Mouse (Mus musculus): Measurements from ENCODE around the gene Crebl2. TPM values are rescaled to one million over a fixed set of nuclear protein-coding genes. Genes with fewer than 3 reads are reported as not detected.

Crebl2 gene
- polyA plus RNA-seq, 2 experiments = 3.0 to 8.1 TPM

DNA sequence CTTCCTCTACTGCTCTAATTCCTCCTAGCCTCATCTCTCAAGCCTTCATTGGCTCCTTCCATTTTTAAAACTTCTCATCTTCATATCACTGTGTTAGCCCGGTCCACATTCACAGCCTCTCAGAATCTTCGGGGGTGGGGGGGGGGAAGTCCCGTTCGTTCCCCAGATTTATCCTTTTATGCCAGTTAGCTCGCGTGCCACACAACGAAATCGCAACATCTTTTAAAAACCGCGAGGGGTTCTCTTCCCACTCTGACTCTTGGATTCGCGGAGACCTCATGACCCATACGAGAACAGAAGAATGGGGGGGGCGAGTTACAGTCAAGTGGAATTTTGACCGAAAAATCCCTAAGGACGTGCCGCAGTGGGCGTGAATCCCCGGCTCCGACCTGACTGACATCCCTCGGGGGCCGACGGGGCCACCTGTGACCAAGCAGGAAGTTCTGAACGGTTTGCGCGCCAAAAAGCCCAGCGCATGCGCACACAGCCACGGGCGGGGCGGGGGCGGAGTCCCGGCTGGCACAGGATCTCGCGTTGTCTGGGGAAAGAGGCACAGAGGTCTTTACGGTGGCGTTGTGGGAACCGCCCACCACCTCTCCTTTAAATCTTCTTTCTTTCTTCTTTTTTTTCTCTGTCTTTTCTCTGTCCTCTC lies 67.6 kb downstream of the Crebl2 start:
- Histone ChIP-seq H3K9ac (ENCODE audit: low read depth, low read length, severe bottlenecking) (peak overlapping the region; percentile 78), H3K36me3 (ENCODE audit: control insufficient read depth, insufficient read depth, low read length) (no peaks in the 10 kb centered on the region), H3K4me3 (replicated peaks; ENCODE audit: low read length) (peak overlapping the region; percentile 57), H3K4me1 (ENCODE audit: control insufficient read depth, insufficient read depth, low read length) (peaks cover 6% of the 10 kb centered on the region), H3K27ac (replicated peaks; ENCODE audit: low read depth, low read length) (peak overlapping the region; percentile 98), H3K4me2 (replicated peaks; ENCODE audit: low read depth, low read length, severe bottlenecking) (peak overlapping the region; percentile 49), H3K27me3 (ENCODE audit: control insufficient read depth, insufficient read depth, low read length) (no peaks in the 10 kb centered on the region), H3K9me3 (ENCODE audit: control insufficient read depth, low read length) (no peaks in the 10 kb centered on the region)
- ATAC-seq (ENCODE audit: low FRiP score, low read depth) = peak; percentile 91
- under 1% methylated on average over 37 of the region's 38 CpGs for WGBS
- DNase-seq (ENCODE audit: low spot score) = peak; percentile 93
- TF ChIP-seq POLR2A (IDR thresholded peaks at IDR 0.05; ENCODE audit: borderline replicate concordance, extremely low read depth, insufficient read depth, insufficient read length) = 0 out of 2 replicates have a peak, but pooled peaks have one; percentile 64

DNA sequence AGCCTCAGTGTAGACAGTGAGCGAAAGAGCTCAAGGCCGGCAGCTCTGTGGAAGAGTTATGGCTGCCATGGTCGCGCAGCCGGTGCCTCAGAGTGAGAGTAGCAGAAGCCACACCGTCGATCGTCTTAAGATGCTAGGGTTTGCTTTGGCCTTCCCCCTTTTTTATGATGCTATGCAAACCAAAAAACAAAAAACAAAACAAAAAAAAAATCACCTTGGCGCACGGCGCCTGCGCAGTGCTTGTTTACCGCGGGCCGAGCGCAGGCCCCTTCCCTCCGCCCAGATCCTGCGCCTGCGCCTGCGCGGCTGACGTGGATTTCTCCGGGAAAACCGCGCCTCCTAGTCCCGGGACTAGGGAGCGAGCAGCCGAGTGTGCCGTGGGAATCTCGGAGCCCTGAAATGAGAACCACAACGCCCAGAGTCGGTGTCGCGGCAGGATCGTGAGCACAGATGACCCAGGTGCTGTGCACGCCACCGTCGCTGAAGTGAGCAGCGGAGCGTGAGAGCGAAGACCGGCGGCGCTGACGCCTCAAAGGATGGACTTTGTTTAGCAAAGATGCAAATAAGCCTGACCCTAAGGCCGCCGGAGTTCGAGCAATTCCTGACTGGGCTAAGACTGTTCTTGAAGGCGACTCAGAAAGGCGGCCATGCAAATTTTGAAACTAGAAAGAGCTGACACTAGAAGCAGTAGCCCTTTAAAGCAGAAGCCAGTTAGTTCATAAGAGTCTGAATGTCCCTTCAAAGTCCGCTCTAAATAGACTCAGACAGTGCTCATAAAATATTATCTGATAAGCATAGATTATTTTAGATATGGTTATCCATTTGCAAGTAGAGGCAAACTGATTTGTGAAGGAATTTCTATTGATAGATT lies 68.4 kb downstream of the Crebl2 start, which contains the start of gene Gpr19:
TSS of gene Gpr19 (minus strand) at position 484 of the 871 bp plus-strand sequence.
- H3K9me3 ChIP-seq (ENCODE audit: control insufficient read depth, low read length) = no peaks in the 10 kb centered on the region
- H3K4me1 ChIP-seq (ENCODE audit: control insufficient read depth, insufficient read depth, low read length) = peaks cover 6% of the 10 kb centered on the region
- WGBS = under 1% methylated on average over 51 of the region's 51 CpGs
- H3K27me3 ChIP-seq (ENCODE audit: control insufficient read depth, insufficient read depth, low read length) = no peaks in the 10 kb centered on the region
- H3K27ac ChIP-seq (replicated peaks; ENCODE audit: low read depth, low read length) = peak within 1 kb of the TSS; percentile 98
- DNase-seq (ENCODE audit: low spot score) (peak; percentile 94), ATAC-seq (ENCODE audit: low FRiP score, low read depth) (peak; percentile 95)
- no peaks in the 10 kb centered on the region for H3K36me3 ChIP-seq (ENCODE audit: control insufficient read depth, insufficient read depth, low read length)
- TF ChIP-seq POLR2A (IDR thresholded peaks at IDR 0.05; ENCODE audit: borderline replicate concordance, extremely low read depth, insufficient read depth, insufficient read length) = peak; percentile 98
- H3K4me2 ChIP-seq (replicated peaks; ENCODE audit: low read depth, low read length, severe bottlenecking) = peak within 1 kb of the TSS; percentile 49
- H3K9ac ChIP-seq (ENCODE audit: low read depth, low read length, severe bottlenecking) = peak within 1 kb of the TSS; percentile 78
- peak within 1 kb of the TSS; percentile 57 for H3K4me3 ChIP-seq (replicated peaks; ENCODE audit: low read length)

DNA sequence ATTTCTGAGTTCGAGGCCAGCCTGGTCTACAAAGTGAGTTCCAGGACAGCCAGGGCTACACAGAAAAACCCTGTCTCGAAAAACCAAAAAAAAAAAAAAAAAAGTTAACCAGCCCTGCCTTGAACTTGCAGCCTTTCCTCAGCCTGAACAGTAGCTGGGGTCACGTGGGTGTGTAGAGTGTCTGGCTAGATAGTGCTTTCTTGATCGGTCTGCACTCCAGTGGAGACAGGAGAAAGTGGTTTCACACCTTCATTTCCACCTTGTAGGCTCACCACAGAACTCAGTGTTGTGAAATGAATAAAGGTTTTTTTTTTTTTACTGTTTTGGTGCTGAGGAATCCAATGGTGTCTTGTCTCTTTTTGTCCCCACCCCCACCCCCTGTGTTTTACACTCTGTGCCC lies 73.4 kb downstream of the Crebl2 start:
- no peaks in the 10 kb centered on the region for H3K9me3 ChIP-seq (ENCODE audit: control insufficient read depth, low read length)
- 80% methylated on average over 4 of the region's 4 CpGs for WGBS
- no peak for ATAC-seq (ENCODE audit: low FRiP score, low read depth)

DNA sequence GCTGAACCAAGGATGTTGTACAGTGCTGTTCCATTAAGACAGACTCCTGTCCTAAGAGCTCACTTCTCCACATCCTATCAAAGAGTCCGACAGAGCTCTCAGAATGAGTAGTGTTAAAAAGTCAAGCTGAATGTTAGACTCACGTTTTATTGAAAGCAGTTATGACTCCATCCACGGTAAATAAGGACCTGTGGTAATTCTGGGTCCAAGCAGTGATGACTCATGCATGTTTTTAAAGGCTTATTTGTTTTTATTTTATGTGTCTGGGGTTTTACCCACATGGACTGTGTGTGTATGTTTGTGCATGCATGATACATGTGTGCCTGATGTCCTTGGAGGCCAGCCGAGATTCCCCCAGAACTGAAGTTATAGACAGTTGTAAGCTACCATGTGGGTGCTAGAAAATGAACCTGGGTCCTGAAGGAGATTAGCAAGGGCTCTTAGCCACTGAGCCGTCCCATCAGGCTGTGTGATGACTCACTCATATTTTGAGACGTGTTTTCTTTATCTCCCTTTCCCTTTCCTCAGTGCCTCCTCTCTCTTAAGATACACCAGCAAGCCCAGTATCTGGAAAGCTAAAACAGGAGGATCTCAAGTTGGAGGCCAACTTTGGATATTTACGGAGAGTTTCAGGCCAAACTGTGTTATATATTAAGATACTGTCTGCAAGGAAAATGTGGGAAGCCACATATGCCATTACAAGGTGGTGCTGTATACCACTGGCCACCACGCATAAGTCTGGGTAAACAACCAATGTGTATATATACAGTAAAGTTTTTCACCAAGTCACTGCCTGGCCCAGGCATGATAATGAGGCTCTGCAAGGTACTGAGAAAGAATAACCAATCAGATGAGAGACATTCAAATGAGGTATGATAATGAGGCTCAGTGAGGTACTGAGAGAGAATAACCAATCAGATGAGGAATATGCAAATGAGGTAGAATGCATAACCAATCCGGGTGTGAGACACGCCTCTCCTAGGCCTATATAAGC lies 74.2 kb downstream of the Crebl2 start:
- Histone ChIP-seq H3K4me2 (replicated peaks; ENCODE audit: low read depth, low read length, severe bottlenecking) (no peak overlapping the region), H3K27me3 (ENCODE audit: control insufficient read depth, insufficient read depth, low read length) (no peaks in the 10 kb centered on the region), H3K4me1 (ENCODE audit: control insufficient read depth, insufficient read depth, low read length) (peaks cover 1% of the 10 kb centered on the region; the same call in 1 of the 2 replicates), H3K9me3 (ENCODE audit: control insufficient read depth, low read length) (no peaks in the 10 kb centered on the region), H3K36me3 (ENCODE audit: control insufficient read depth, insufficient read depth, low read length) (no peaks in the 10 kb centered on the region), H3K27ac (replicated peaks; ENCODE audit: low read depth, low read length) (no peak overlapping the region), H3K9ac (ENCODE audit: low read depth, low read length, severe bottlenecking) (no peak overlapping the region), H3K4me3 (replicated peaks; ENCODE audit: low read length) (no peak overlapping the region)
- DNase-seq (ENCODE audit: low spot score) = no peak
- ATAC-seq (ENCODE audit: low FRiP score, low read depth) = no peak
- TF ChIP-seq POLR2A (IDR thresholded peaks at IDR 0.05; ENCODE audit: borderline replicate concordance, extremely low read depth, insufficient read depth, insufficient read length) = no peak
- WGBS = 90% methylated on average over 10 of the region's 10 CpGs

More for the DNA sequence above, 73.4 kb downstream of the Crebl2 start:
- Histone ChIP-seq H3K4me3 (replicated peaks; ENCODE audit: low read length) (no peak overlapping the region), H3K9ac (ENCODE audit: low read depth, low read length, severe bottlenecking) (no peak overlapping the region), H3K27ac (replicated peaks; ENCODE audit: low read depth, low read length) (no peak overlapping the region), H3K27me3 (ENCODE audit: control insufficient read depth, insufficient read depth, low read length) (no peaks in the 10 kb centered on the region), H3K4me2 (replicated peaks; ENCODE audit: low read depth, low read length, severe bottlenecking) (no peak overlapping the region), H3K36me3 (ENCODE audit: control insufficient read depth, insufficient read depth, low read length) (no peaks in the 10 kb centered on the region), H3K4me1 (ENCODE audit: control insufficient read depth, insufficient read depth, low read length) (peaks cover 3% of the 10 kb centered on the region; the same call in 1 of the 2 replicates)
- no peak for TF ChIP-seq POLR2A (IDR thresholded peaks at IDR 0.05; ENCODE audit: borderline replicate concordance, extremely low read depth, insufficient read depth, insufficient read length)
- DNase-seq (ENCODE audit: low spot score) = no peak

Measured in limb, embryonic 14.5 days (tissue).